Mouse (Mus musculus): ENCODE measurements around the gene Madd.

DNA sequence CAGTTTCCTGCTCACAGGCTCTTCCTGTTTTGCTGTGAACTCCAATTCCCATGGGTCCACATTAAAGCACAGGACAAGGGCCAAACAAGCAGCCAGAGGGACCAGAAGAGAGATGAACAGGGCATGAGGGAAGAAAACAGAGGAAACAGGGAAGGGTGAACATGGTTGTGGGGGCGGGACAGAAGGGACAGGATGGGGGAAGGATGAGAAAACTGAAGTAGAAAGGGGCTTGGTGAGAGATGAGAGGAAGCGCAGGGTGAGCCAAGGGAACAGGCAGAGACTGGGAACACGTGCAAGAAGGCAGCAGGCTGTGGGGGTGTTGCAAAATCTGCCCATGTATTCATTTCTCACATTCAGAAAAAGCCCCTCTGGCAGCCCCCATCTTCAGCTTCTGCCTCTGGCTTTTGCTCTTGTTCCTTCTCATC, 13.0 kb upstream of the Madd start:
- no peak for TF ChIP-seq POLR2A (IDR thresholded peaks at IDR 0.05; ENCODE audit: low read depth, low read length)
- TF ChIP-seq CTCF (IDR thresholded peaks at IDR 0.05; ENCODE audit: extremely low read depth, insufficient read length, insufficient replicate concordance, low read depth, low read length) = no peak

Data from small intestine, adult 2 months (tissue).